Mouse (Mus musculus): Measurements from ENCODE around the gene Kank2.
A peak's percentile ranks its signal among the peaks of the same experiment; 100 is the strongest.
"Not testable (repeated sequence)": the region's sequence is repeated elsewhere in the genome, so short reads cannot be mapped to it uniquely, and the experiment has no call there.

Kank2 gene

DNA sequence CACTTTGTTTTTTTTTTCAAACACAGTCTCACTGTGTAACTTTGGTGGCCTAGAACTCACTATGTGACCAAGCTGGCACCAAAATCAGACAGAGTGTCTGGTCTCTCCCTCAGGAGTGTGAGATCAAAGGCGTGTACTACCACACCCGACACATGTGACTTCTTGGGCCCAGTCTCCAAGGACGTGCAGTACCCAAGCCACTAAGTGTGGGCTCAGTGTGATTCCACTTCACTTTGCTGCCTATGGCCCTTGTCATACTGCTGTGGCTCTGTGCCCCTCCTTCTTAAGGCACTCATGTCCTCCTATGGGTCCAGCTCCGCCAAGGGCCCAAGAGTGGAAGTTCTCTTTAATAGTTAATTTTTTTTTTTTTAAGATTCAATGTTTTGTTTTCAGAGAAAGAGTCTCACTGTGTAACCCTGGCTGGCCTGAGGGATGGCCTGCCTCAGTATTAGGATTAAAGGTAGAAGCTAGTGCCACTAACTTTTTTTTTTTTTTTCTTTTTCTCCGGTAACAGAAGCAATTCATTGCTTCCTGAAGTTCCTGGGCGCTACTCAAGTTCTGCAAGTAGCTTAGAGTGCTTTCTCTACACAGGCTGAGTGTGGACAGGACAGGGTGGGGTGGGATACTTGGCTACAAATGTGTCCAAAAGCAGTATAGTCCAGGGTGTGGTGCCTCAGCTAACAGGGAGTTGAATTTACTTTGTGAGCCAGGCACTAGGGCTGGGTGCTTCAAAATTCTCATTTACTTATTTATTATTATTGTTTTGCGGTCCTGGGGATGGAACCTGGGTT lies 13.8 kb downstream of the Kank2 start:
- no peak for DNase-seq (ENCODE audit: low spot score)

DNA sequence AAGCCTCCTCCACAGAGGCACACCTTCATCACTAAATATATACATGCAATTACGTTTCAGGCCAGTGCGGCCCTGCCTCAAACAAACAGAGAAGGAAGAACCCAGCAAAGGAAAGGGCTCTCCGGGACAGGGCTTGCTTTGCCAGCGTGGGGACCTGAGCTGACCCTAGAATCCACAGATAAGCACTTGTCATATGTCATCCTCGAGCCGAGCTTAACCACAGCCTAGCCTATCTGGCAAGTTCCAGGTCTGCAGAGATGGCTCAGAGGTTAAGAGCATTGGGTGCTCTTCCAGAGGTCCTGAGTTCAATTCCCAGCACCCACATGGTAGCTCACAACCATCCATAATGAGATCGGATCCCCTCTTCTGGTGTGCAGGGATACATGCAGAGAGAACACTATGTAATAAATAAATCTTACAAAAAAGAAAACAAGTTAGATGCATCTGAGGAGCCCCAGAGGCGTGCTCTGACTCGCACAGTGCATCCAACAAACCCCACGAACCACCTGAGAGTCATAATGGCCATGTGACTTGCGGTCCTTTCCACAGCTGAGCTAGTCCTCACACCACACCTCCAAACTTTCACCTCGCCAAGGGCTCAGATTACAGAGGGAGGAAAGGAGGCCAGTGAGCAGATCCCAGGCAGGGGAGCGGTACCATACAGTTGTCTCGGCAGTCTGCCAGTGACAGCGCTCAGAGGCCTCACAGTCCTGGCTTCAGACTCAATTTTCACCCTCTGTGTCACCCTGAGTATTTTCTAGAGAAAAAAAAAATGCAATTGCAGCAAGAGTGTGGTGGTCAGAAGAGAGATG lies 16.7 kb downstream of the Kank2 start:
- no peak for DNase-seq (ENCODE audit: low spot score)

DNA sequence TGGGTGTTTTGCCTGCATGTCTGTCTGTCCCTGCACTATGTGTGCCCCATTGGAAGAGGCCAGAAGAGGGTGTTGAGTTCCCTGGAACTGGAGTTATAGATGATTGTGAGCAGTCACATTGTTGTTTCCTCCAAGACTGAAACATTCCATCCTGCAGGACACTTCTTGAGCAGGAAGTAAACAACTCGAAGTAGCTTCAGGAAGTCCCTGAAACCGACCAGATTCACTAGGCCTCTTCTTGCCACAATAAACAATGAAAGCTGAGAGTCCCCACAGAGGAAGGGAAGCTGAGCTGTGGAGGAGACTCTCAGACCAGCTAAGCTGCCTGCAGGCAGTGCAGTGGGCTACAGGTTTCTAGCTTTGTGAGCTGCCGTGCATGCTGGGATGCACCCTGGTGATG lies 20.8 kb downstream of the Kank2 start:
- no peak for DNase-seq (ENCODE audit: low spot score)

DNA sequence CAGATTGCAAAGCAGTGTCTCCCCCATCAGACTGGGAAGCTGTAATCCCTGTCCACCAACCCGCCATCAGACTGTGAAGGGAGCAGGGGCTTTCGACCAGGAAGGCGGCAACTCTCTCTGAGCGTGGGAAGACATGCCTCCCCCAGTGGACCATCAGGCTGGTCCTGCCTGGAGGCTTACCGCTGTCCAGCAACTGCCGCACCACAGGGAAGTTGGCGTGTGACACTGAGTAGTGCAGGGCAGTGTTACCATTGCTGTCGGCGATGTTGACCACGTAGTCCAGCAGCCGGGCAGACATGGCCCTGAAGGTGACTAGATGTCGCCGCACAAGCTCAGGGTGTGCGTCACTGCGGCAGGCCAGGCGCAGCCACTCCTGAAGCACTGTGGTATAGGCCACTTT lies 24.2 kb downstream of the Kank2 start:
- no peak for DNase-seq (ENCODE audit: low spot score)

DNA sequence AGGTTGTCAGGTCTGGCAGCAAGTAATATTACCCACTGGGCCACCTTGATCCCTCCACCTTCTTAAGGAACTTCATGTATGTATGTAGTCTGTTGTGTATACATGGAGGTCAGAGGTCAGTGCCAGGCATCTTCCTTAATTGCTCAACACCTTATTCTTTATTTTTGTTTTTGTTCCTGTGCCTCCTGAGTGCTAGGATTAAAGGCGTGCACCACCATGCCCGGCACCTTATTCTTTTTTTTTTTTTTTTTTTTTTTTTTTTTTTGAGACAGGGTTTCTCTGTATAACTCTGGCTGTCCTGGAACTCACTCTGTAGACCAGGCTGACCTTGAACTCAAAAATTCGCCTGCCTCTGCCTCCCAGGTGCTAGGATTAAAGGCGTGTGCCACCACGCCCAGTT lies 25.1 kb downstream of the Kank2 start:
- not testable (repeated sequence) for DNase-seq (ENCODE audit: low spot score)

DNA sequence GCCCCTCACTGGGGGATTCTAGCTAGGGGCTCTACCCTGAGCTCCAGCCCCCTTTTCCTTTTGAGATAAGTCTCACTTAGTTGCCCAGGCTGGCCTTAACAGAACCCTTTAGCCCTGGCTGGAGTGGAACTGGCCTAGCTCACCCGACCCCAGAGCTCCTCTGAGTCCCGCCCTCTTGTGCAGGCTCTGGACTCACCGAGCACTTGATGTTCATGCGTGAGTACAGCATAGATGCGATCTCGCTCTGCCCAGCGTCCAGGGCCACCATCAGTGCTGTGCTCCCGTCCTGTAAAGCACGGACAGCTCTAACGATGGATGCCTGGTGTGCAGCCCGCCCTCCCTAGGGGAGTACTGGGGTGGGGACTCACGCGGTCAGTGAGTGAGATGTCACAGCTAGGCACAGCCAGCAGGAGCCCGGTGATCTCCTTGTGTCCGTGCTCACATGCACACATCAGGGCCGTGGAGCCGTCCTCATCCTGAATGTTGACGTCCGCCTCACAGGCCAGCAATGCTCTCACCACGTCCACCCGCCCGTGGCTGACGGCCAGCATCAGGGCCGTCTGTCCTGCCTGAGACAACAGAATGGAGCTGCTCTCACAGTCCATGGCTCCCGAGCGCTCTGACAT lies 28.9 kb downstream of the Kank2 start:
- DNase-seq (ENCODE audit: low spot score), result no peak

DNA sequence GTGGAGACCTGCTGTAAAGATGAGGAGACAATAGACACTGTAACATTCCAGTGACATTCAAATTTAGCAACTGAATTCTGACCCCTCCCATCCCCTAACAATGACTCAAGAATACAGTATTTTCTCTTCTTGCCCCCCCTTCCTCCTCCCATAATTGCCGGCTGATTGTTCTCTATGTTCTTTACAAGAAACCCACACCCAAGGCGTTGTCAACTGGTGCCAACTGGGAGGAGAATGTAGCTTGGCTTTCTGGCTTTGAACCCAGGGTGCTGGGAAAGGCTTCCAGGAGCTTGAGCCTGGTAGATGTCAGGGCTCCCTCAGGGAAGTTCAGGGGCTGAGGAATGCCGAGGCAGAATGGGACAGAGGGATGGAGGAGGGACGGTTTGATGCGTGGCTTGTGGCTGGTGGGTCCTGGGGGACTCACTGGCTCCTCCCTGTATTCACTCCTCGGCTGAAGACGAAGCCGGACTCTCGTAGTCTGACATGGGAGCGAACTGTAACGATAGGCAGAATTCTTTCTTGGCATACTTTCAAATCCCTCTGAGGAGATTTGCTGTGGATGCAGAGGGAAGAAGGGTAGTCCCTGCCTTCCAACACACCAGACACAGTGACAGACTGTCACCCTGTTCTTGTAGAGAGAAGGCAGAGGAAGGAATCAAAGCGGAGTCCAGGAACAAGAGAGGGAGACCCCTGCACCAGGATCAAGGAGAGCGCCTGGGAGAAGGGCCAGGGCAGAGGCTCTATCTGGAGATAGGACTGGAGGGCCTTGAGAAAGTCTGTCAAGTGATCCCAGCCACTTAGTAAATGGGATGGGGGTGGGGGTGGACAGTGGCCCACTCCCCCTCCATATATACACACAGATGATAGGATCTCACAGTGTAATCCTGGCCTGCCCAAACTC lies 29.8 kb downstream of the Kank2 start:
- DNase-seq (ENCODE audit: low spot score), result no peak

DNA sequence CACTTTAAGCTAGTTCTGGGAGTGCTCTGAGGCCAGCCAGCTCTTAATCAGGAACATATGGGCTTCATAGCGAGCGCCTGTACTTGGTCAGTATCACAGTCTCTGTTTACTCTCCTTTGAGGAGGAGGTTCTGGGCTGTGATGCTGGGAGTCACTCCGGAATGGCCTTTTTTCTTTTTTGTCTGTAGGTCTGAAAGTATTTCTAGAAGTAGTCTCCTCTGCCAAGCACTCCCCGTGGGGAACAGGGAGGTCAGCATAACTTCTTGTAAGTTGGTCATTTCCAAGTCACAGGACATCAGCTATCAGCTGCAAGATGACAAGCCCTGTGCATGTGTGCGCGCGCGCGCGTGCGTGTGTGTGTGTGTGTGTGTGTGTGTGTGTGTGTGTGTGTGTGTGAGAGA lies 30.6 kb downstream of the Kank2 start:
- peak; percentile 65 for DNase-seq (ENCODE audit: low spot score)

DNA sequence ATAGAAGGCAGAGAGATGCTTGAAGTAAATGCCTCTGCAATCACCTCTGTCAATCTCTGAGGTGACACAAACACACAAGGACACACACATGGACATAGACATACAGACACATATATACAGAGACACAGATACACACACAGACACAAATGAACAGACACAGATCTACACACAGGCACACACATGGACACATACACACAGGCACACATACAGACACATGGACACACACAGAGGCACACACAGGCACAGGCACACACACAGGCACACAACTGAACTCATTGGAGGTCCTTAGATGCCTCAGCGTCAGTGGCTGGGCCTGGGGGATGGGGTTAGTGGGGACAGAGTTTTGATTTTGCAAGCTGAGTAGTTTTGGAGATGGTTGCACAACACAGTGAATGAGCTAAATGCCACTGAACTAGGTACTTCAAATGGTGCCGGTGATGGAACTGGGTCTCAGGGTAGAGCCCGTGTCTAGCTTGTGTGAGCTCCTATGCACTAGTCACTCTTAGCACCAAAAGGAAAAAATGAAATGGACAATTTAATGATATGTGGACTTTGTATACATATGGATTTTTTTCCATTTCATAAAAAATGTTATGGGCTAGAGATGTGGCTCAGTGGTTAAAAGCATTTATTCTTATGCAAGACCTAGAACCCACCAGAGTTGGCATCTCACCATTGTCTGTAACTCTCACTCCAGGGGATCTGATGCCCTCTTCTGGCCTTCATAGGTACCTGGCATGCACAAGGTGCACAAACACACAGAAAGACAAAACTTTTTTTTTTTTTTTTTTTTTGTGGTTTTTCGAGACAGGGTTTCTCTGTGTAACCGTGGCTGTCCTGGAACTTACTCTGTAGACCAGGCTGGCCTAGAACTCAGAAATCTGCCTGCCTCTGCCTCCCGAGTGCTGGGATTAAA lies 34.2 kb downstream of the Kank2 start:
- DNase-seq (ENCODE audit: low spot score), result no peak

DNA sequence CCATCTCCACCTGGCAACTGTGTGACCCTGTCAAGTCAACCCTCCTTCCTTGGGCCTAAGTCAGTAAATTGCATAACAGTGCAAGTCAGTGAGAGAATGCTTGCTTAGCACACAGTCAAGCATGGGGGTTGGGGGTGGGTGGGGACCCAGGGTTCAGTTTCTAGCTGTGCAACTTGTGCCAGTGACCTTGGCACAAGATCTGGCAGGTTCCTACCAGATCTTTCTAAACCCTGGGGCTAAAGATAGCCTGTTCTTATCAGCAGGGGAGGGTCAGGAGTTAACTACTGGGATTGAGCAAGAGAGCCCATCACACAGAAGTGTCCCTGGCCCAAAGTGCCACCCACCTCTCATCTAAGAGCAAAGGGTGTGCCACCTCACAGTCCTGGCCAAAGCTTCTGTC lies 36.4 kb downstream of the Kank2 start:
- DNase-seq (ENCODE audit: low spot score), result no peak

DNA sequence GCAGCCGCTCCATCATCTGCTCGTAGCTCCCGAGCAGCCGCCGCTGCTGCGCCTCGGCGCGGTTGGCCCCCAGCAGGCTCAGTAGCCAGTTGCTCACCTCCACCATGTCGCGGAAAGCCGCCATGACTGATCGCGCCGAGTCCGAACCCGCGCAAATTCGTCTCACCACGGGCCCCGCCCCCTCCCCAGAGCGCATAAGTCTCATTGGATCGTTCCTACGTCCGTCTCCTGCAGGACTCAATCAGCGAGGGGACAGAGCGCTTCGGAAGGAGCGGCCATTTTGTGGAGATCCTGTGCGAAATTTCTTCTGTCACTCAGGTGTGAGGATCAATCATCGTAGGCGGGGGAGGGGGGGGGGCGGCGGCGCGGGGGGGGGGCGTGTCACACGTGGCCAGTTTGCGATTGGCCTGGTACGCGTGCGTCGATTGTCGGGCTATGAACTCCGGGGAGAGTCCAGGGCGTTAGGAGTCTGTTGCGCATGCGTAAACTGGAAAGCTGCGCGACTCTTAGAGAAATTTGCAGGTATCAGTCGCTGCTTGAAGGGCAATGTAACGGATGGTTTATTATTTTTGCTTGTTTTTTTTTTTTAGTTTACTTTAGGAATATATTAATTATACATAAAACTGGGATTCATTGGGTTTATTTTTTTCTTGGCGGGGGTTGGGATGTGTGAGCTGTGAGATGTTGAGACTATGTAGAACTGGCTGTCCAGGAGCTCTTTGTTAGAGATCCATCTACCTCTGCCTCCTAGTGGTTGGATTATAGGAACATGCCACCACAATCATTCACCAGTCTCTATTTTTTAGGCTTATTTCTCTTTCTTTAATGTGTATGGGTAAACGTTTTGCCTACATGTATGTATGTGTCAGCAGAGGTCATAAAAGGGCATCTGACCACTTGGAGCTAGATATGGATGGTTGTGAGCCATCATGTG lies 38.1 kb downstream of the Kank2 start, which contains the start of gene Spc24:
Spc24 (minus strand) TSS at position 149 of the 934 bp plus-strand sequence.
- DNase-seq (ENCODE audit: low spot score), result peak; percentile 98

DNA sequence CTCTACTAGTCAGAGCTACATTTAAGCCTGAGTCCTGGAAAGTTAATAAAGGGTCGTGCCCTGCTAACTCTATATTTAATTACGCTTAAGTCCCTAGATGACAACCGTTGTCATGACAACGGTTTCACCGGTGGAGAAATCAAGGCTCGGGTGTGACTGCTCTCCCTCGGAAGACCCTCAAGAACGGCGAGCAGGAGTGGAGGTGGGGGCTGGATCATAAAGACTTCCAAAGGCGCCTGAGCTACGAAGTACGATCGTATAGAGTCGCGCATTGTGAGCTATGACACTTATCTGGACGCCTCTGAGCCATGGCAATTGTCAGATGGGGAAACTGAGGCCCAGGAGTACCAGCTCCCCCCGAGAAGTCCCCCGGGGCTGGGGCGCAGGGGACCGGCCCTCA lies 38.8 kb downstream of the Kank2 start:
- peak; percentile 44 for DNase-seq (ENCODE audit: low spot score)

DNA sequence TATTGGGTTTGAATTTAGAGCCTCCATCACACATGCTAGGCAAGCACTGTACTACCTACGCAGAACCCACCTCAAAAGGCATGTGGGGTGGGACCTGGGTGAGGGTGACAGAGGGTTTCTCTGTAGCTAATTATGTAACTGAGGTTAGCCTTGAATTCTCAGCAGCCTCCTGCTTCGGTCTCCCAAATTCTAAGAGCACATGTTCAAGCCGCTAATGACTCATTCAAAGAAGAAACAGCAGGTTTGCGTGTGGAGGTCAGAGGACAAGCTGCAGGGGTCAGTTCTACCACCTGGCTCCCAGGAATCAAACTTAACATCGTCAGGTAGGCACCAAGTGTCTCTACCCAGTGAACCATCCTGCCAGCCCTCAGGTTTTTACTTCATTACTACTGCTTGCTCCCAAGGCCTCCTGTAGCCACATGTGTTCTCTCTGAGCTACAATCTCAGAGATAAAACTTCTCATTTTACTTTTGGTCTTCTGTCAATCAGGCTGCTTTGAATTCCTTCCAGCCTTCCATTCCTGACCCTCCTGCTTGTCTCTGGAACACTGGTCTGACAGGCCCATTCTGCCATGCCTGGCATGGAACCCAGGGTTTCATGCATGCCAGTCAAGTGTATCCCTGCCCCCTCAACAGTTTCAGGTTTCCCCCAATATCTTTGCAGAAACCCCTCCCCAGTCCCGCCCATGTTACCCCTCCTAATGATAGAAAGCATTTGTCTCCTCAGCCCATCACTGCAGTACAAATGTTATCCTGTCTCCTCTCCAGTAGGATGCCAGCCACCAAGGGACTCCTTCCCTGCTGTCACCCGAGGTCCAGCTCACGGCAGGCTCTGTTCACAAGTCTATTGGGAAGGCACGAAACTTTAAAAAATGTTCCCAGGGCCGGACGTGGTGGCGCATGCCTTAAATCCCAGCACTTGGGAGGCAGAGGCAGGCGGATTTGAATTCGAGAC lies 39.7 kb downstream of the Kank2 start:
- no peak for DNase-seq (ENCODE audit: low spot score)

DNA sequence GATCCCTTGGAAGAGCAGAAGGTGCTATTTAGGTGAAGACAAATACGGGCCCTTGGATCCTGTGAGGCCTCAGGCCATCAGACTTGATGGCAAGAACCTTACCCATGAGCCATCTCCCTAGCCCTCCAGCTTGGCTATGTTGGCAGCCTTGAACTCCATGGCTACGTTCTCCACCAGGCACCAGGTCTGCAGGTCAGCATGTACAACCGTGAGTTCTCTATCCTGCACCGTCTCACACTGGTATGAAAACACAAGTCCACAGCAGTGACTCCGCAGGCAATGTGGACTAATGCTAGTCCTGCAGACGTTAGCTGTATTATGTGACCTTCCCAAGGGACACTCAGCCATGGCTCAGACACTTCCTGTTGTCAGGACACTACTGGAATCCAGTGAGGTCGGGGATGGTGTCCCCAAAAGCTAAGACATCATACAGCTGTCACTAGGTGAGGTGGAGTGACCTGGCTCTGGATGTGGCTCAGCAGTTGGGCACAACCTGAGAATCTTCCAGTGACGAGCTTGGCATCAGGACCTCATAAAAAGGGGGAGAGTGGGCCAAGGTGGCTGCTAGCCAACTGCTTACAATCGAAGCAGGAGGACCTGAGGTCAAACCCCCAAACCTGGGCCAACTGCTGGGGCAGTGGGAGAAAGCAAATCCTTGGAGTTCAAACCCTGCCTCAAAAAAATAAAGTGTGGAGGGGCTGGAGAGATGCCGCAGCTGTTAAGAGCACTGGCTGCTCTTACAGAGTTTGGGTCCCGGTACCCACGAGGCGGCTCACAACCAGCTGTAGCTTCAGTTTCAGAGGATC lies 43.8 kb downstream of the Kank2 start:
- no peak for DNase-seq (ENCODE audit: low spot score)

DNA sequence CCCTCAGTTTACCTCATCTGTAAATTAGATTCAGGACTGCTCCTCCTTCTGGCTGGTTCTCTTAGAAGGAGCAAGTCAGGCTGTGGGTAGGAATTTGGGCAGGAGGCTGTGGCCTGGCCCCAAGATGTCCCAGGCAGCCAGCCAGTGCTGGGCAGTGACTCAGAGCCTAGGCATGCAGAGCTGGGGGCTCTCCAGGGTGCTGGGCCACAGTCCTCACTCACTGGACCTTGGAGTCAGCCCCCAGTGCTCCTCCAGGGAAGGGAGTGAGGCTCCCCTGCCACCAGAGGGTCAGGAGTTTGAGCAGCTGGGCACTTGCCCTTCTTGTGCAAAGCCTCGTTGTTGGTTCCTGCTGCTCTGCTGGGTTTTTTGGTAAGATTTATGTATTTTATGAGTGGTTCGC lies 44.5 kb downstream of the Kank2 start:
- DNase-seq (ENCODE audit: low spot score), result no peak

DNA sequence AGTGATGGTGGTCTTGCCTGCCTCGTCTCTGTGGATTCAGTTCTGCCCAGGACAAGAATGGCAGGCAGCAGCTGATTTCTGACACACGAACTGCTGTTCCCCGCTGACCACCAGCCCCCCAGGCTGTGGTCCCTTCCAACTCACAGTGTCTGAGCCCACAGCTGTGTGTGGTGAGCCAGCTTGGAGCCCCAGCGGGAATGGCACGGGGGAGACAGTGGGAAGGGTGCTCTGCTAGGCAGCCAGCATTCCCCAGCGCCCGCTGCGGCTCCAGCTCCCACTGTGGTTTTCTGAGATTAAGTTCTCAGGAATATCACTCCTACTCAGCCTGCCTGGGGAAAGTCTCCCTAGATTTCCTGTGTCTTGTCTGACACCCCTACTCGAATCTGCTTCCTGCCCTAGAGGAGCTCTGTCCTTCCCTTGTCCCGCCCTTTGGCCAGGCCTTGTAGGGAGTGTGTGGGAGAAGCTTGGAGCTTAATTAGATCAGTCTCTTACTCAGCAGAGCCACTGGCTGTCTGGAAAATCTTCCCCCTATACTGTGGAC lies 46.2 kb downstream of the Kank2 start:
- no peak for DNase-seq (ENCODE audit: low spot score)

DNA sequence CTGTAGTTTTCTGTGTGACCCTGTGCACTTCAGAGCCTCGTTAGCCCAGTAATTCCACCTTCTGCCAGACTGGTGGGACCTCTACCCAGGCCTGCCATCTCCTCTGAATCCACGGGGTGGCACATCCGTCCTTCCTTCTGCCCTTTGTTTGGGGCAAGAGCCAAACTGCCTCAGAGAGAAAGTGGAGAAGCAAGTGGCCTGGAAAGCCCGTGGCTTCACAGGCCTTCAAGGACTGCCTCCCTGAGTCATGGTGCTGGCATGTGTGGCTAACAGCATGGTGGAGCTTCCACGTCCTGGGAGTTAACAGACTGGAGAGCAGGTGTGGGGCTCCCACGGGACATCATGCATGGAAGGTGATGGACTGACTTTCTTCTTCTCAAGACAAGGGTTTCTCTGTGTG lies 47.2 kb downstream of the Kank2 start:
- no peak for DNase-seq (ENCODE audit: low spot score)
